Mouse (Mus musculus) embryonic facial prominence, embryonic 13.5 days (tissue): ENCODE data around the gene Rbpms2. TPM values are rescaled to one million over a fixed set of nuclear protein-coding genes. Genes with fewer than 3 reads are reported as not detected.

Experiments
- ATAC-seq: fragments of 200-750 bp; cut with Nextera tagmentation; 2 replicates; pipeline ENCODE4 v1.8.0; 2017; ENCODE audit warnings: low read depth; ENCODE audit not compliant: insufficient number of reproducible peaks, insufficient read depth, low FRiP score, low TSS enrichment
- H3K27ac ChIP-seq: fragments of 300-500 bp; sonication (generic); 2 replicates; pipeline ENCODE4 v1.5.1; 2015; ENCODE audit warnings: moderate library complexity, mild to moderate bottlenecking, inconsistent platforms
- H3K27me3 ChIP-seq: fragments of 300-500 bp; sonication (generic); 2 replicates; pipeline ENCODE4 v1.6.1; 2015; ENCODE audit warnings: mild to moderate bottlenecking, inconsistent platforms
- H3K36me3 ChIP-seq: fragments of 300-500 bp; sonication (generic); 2 replicates; pipeline ENCODE4 v1.6.1; 2015; ENCODE audit warnings: mild to moderate bottlenecking, inconsistent platforms
- H3K4me1 ChIP-seq: fragments of 300-500 bp; sonication (generic); 2 replicates; pipeline ENCODE4 v1.6.1; 2015; ENCODE audit warnings: inconsistent platforms
- H3K4me2 ChIP-seq: fragments of 300-500 bp; sonication (generic); 2 replicates; pipeline ENCODE4 v1.6.1; 2015; ENCODE audit warnings: moderate library complexity, mild to moderate bottlenecking, inconsistent platforms
- H3K4me3 ChIP-seq: fragments of 300-500 bp; sonication (generic); 2 replicates; pipeline ENCODE4 v1.5.1; 2015; ENCODE audit warnings: mild to moderate bottlenecking, inconsistent platforms
- H3K9ac ChIP-seq: fragments of 300-500 bp; sonication (generic); 2 replicates; pipeline ENCODE4 v1.6.1; 2015; ENCODE audit warnings: mild to moderate bottlenecking, inconsistent platforms
- H3K9me3 ChIP-seq: fragments of 300-500 bp; sonication (generic); 2 replicates; pipeline ENCODE4 v1.6.1; 2016; ENCODE audit warnings: inconsistent platforms
- WGBS: fragments of 180-500 bp; shearing (Covaris S2); methylation state at CpG from one replicate; pipeline ENCODE4 v1.1.7; 2015; ENCODE audit warnings: mixed read lengths; 5-methylcytosine and 5-hydroxymethylcytosine counted together
- polyA plus RNA-seq: library from polyadenylated mRNA; unstranded; fragments of >200 nt; fragmentation: Nextera tagmentation; extraction: Ambion mirVana; gene quantifications from 2 replicates; pipeline ENCODE4 v1.2.1, GENCODE M21; 2015

Rbpms2 gene
- polyA plus RNA-seq = 10.5 and 11.9 TPM in 2 replicates

- Histone ChIP-seq H3K4me3 (peak within 1 kb of the TSS; percentile 74), H3K9me3 (no peaks in the 10 kb centered on the region), H3K9ac (peak within 1 kb of the TSS; percentile 78), H3K27me3 (peaks cover 41% of the 10 kb centered on the region), H3K4me2 (peak within 1 kb of the TSS; percentile 98), H3K4me1 (peaks cover 16% of the 10 kb centered on the region), H3K27ac (no peak within 1 kb of the TSS; the same call in 1 of the 2 replicates), H3K36me3 (no peaks in the 10 kb centered on the region)
- under 1% methylated on average over 38 of the region's 40 CpGs for WGBS
- no peak for ATAC-seq
Observed at GRCm38 (mm10) chr9:65629025-65629766, at the start of gene Rbpms2. Gene Rbpms2 (plus strand): TSS chr9:65629648.

GRCm38 (mm10) chr9:65579781-65580371 is 49.6 kb upstream of the Rbpms2 start, which contains the start of gene Plekho2:
Gene Plekho2 (minus strand): TSS chr9:65580040.
- WGBS = 1% methylated on average over 42 of the region's 45 CpGs
- peak within 1 kb of the TSS; percentile 67 for H3K4me3 ChIP-seq
- no peaks in the 10 kb centered on the region for H3K36me3 ChIP-seq
- peaks cover 50% of the 10 kb centered on the region for H3K4me1 ChIP-seq
- peak within 1 kb of the TSS; percentile 71 for H3K4me2 ChIP-seq
- peak; percentile 93 for ATAC-seq
- peak within 1 kb of the TSS; percentile 82 for H3K27ac ChIP-seq
- H3K9ac ChIP-seq = peak within 1 kb of the TSS; percentile 79
- H3K9me3 ChIP-seq = no peaks in the 10 kb centered on the region
- H3K27me3 ChIP-seq = no peaks in the 10 kb centered on the region

DNA sequence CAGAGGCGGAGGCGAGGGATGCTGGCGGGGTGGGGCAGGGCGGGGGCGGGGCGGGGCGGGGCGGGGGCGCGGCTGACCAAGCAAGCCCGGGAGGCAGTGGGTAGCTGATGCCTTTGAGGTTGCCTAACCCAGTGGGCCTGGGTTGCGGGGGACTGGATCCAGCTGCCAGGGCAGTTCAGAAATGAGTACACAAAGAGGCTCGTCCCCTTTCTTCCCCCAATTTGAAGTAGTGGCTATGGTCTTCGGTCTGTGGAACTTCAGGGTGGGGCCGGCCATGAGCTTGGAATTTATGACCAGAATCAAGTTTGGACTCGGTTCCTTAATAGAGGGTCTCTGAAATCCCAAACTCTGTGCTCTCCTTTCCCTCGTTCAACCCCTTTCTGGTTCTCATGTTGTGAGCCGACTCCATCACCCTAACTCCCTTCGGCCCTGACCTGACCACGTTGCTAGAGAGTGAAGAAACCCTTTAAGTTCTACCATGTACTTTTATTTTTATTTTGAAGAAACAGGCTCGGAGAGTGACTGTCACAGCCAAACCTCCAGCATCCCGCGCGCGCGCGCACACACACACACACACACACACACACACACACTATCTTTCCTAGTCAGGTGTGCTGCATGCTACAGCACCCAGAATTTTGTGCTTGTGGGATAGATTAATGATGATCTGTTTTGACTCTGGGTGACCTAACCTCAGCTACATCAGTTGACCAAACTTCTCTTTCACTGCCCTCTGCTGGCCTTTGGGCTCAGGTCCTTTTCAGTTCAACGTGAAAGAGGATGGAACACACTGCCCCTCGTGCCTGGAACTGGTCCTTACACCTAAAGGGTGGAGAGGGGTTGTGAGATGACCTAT is 48.8 kb upstream of the Rbpms2 start:
- H3K9ac ChIP-seq = 0 out of 2 replicates have a peak overlapping the region, but pooled peaks have one; percentile 36
- ATAC-seq = peak; percentile 79
- no peaks in the 10 kb centered on the region for H3K9me3 ChIP-seq
- no peaks in the 10 kb centered on the region for H3K27me3 ChIP-seq
- H3K36me3 ChIP-seq = no peaks in the 10 kb centered on the region
- peak overlapping the region; percentile 67 for H3K4me3 ChIP-seq
- peak overlapping the region; percentile 82 for H3K27ac ChIP-seq
- H3K4me2 ChIP-seq = peak overlapping the region; percentile 71
- WGBS = 7% methylated on average over 26 of the region's 29 CpGs
- H3K4me1 ChIP-seq = peaks cover 42% of the 10 kb centered on the region

DNA sequence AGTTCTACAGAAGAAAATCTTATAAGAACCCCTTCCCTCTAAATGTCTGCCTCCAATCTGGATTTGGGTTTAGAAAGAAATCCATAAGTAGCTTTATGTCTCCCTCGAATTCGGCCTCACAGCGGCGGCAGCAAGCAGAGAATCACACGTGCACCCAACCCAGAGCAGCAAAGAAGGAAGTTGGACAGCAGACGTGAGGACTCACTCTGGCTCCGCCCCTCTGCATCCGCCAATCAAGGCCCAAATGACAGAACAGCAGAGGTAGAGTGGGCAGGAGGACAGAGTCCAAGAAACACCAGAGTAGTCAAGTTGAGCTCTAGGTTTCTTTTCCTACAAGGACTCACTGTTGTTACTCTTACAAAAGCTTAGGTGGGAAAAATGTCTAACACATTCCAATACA is 46.4 kb upstream of the Rbpms2 start:
- ATAC-seq = no peak
- Histone ChIP-seq H3K9ac (no peak overlapping the region), H3K4me2 (no peak overlapping the region), H3K4me1 (peaks cover 32% of the 10 kb centered on the region), H3K27ac (peak overlapping the region; percentile 28; the same call in 1 of the 2 replicates), H3K9me3 (no peaks in the 10 kb centered on the region), H3K36me3 (no peaks in the 10 kb centered on the region), H3K4me3 (no peak overlapping the region), H3K27me3 (no peaks in the 10 kb centered on the region)
- 23% methylated on average over 8 of the region's 8 CpGs for WGBS

DNA sequence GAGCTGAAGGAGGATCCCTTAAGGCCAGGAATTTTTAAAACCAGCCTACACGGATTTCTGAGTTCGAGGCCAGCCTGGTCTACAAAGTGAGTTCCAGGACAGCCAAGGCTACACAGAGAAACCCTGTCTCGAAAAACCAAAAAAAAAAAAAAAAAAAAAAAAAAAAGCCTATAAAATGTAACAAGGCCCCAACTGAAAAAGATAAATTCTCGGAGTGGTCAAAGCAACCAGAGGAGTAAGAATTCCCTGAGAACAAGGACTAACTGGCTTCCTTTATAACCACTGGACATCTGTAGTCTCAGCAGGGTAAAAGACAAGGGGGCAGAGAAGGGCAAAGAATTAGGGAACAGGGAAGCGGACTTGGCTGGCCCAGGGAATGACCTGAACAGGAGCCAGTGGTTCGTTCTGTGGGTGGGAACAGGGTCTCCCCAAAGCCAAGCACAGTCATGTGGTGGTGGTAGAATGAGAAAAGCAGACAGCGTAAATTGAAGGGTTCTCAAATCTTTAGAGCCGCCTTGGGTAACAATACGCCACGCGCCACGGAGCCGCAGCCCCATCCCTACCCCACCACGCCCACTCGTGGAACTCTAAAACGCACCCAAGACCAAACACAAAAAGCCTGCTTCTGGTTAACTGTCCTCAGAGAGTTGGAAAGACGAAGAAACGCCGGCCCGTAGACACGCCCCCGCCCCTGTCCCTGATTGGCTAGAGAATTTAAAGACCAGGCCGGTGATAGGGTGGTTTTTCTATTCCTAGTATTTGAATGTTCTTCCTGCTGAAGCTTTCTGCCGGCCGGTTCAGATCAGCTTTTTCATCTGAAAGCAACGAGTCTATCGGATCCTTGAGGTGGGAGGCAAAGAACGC is 42.8 kb upstream of the Rbpms2 start, which contains the start of gene Pif1:
Gene Pif1, plus strand, starts transcription at position 755 of the 864 bp plus-strand sequence.
- H3K36me3 ChIP-seq = peaks cover 15% of the 10 kb centered on the region
- H3K27me3 ChIP-seq = no peaks in the 10 kb centered on the region
- peak; percentile 78 for ATAC-seq
- H3K4me2 ChIP-seq = peak within 1 kb of the TSS; percentile 99
- WGBS = 8% methylated on average over 28 of the region's 28 CpGs
- H3K9ac ChIP-seq = peak within 1 kb of the TSS; percentile 85
- peak within 1 kb of the TSS; percentile 85 for H3K27ac ChIP-seq
- H3K4me1 ChIP-seq = peaks cover 34% of the 10 kb centered on the region
- H3K9me3 ChIP-seq = no peaks in the 10 kb centered on the region
- peak within 1 kb of the TSS; percentile 64 for H3K4me3 ChIP-seq

GRCm38 (mm10) chr9:65587270-65587572 is 42.2 kb upstream of the Rbpms2 start:
- Histone ChIP-seq H3K4me3 (peak overlapping the region; percentile 64), H3K9ac (peak overlapping the region; percentile 85), H3K4me1 (peaks cover 34% of the 10 kb centered on the region), H3K27me3 (no peaks in the 10 kb centered on the region), H3K36me3 (peaks cover 19% of the 10 kb centered on the region), H3K9me3 (no peaks in the 10 kb centered on the region), H3K4me2 (peak overlapping the region; percentile 99), H3K27ac (no peak overlapping the region)
- WGBS = under 1% methylated on average over 6 of the region's 6 CpGs
- ATAC-seq = no peak; the same call in 1 of the 2 replicates

GRCm38 (mm10) chr9:65587573-65588358 is 41.7 kb upstream of the Rbpms2 start:
- Histone ChIP-seq H3K4me3 (peak overlapping the region; percentile 64), H3K36me3 (peaks cover 24% of the 10 kb centered on the region), H3K4me1 (peaks cover 34% of the 10 kb centered on the region), H3K4me2 (peak overlapping the region; percentile 99), H3K9me3 (no peaks in the 10 kb centered on the region), H3K27me3 (no peaks in the 10 kb centered on the region), H3K27ac (no peak overlapping the region), H3K9ac (peak overlapping the region; percentile 85)
- ATAC-seq = no peak
- under 1% methylated on average over 64 of the region's 64 CpGs for WGBS

GRCm38 (mm10) chr9:65589091-65589490 is 40.4 kb upstream of the Rbpms2 start:
- peak overlapping the region; percentile 64 for H3K4me3 ChIP-seq
- no peaks in the 10 kb centered on the region for H3K27me3 ChIP-seq
- no peaks in the 10 kb centered on the region for H3K9me3 ChIP-seq
- ATAC-seq = no peak
- peak overlapping the region; percentile 99 for H3K4me2 ChIP-seq
- peak overlapping the region; percentile 85 for H3K9ac ChIP-seq
- 90% methylated on average over 3 of the region's 3 CpGs for WGBS
- peaks cover 34% of the 10 kb centered on the region for H3K4me1 ChIP-seq
- peaks cover 36% of the 10 kb centered on the region for H3K36me3 ChIP-seq
- no peak overlapping the region for H3K27ac ChIP-seq

- Histone ChIP-seq H3K4me3 (no peak overlapping the region), H3K27ac (no peak overlapping the region), H3K4me1 (peaks cover 24% of the 10 kb centered on the region), H3K27me3 (no peaks in the 10 kb centered on the region), H3K4me2 (no peak overlapping the region), H3K9me3 (no peaks in the 10 kb centered on the region), H3K36me3 (peaks cover 53% of the 10 kb centered on the region), H3K9ac (no peak overlapping the region)
- no peak for ATAC-seq
- 93% methylated on average over 3 of the region's 3 CpGs for WGBS
Observed at GRCm38 (mm10) chr9:65592721-65593120, 36.7 kb upstream of the Rbpms2 start.

GRCm38 (mm10) chr9:65593596-65593995 is 35.9 kb upstream of the Rbpms2 start:
- WGBS = 69% methylated on average over 9 of the region's 9 CpGs
- Histone ChIP-seq H3K9me3 (no peaks in the 10 kb centered on the region), H3K4me1 (peaks cover 16% of the 10 kb centered on the region), H3K4me3 (no peak overlapping the region), H3K27ac (no peak overlapping the region), H3K27me3 (no peaks in the 10 kb centered on the region), H3K4me2 (no peak overlapping the region), H3K9ac (no peak overlapping the region), H3K36me3 (peaks cover 53% of the 10 kb centered on the region)
- no peak for ATAC-seq
